Mouse (Mus musculus): Measurements from ENCODE around the gene Mmp25.
"Not testable (repeated sequence)": the region's sequence is repeated elsewhere in the genome, so short reads cannot be mapped to it uniquely, and the experiment has no call there.

Gene Mmp25

GRCm38 (mm10) chr17:23600641-23601622 lies 44.1 kb downstream of the Mmp25 start, which contains the start of gene Zscan10:
TSS of gene Zscan10 (plus strand) at chr17:23600856.
- DNase-seq (ENCODE audit: low read depth, low spot score), result peak; percentile 99

- peak; percentile 87 for DNase-seq (ENCODE audit: low read depth, low spot score)
Observed at GRCm38 (mm10) chr17:23599605-23600063, 45.4 kb downstream of the Mmp25 start.

- DNase-seq (ENCODE audit: low read depth, low spot score), result peak; percentile 100
Observed at GRCm38 (mm10) chr17:23598582-23599552, 46.2 kb downstream of the Mmp25 start, which contains the start of gene Zfp13. TSS of gene Zfp13 (minus strand) at chr17:23599487.

- DNase-seq (ENCODE audit: low read depth, low spot score), result not testable (repeated sequence)
Observed at GRCm38 (mm10) chr17:23595139-23595538, 49.9 kb downstream of the Mmp25 start.

- DNase-seq (ENCODE audit: low read depth, low spot score), result no peak
Observed at GRCm38 (mm10) chr17:23592926-23593300, 52.2 kb downstream of the Mmp25 start.

GRCm38 (mm10) chr17:23592208-23592925 lies 52.7 kb downstream of the Mmp25 start:
- DNase-seq (ENCODE audit: low read depth, low spot score), result peak; percentile 99

GRCm38 (mm10) chr17:23587253-23587652 lies 57.8 kb downstream of the Mmp25 start:
- DNase-seq (ENCODE audit: low read depth, low spot score), result peak; percentile 72

GRCm38 (mm10) chr17:23585721-23586491 lies 59.2 kb downstream of the Mmp25 start:
- DNase-seq (ENCODE audit: low read depth, low spot score), result peak; percentile 94

GRCm38 (mm10) chr17:23584786-23585185 lies 60.3 kb downstream of the Mmp25 start:
- DNase-seq (ENCODE audit: low read depth, low spot score), result no peak
